Mouse (Mus musculus) stomach, embryonic 15.5 days (tissue): ENCODE data around the gene Rps6kb1. TPM values are rescaled to one million over a fixed set of nuclear protein-coding genes. Genes with fewer than 3 reads are reported as not detected.
"Not testable (repeated sequence)": the region's sequence is repeated elsewhere in the genome, so short reads cannot be mapped to it uniquely, and the experiment has no call there.

Source experiments
- ATAC-seq: fragments of 200-750 bp; cut with Nextera tagmentation; 2 replicates; pipeline ENCODE4 v1.8.0; 2017; ENCODE audit warnings: low read depth, moderate number of reproducible peaks, moderate TSS enrichment; ENCODE audit not compliant: insufficient read depth, low FRiP score
- H3K27ac ChIP-seq: fragments of 300-500 bp; sonication (generic); 2 replicates; pipeline ENCODE4 v1.5.1; 2015; ENCODE audit warnings: mild to moderate bottlenecking, inconsistent platforms
- H3K27me3 ChIP-seq: fragments of 300-500 bp; sonication (generic); replicated peaks from 2 replicates; pipeline ENCODE4 v1.6.1; 2015; ENCODE audit warnings: inconsistent platforms
- H3K36me3 ChIP-seq: fragments of 300-500 bp; sonication (generic); 2 replicates; pipeline ENCODE4 v1.6.1; 2015; ENCODE audit warnings: inconsistent platforms
- H3K4me1 ChIP-seq: fragments of 300-500 bp; sonication (generic); 2 replicates; pipeline ENCODE4 v1.6.1; 2015; ENCODE audit warnings: inconsistent platforms
- H3K4me2 ChIP-seq: fragments of 300-500 bp; sonication (generic); 2 replicates; pipeline ENCODE4 v1.6.1; 2015; ENCODE audit warnings: mild to moderate bottlenecking, inconsistent platforms
- H3K4me3 ChIP-seq: fragments of 300-500 bp; sonication (generic); replicated peaks from 2 replicates; pipeline ENCODE4 v1.5.1; 2015; ENCODE audit warnings: inconsistent platforms
- H3K9ac ChIP-seq: fragments of 300-500 bp; sonication (generic); 2 replicates; pipeline ENCODE4 v1.6.1; 2015; ENCODE audit warnings: inconsistent platforms
- H3K9me3 ChIP-seq: fragments of 300-500 bp; sonication (generic); 2 replicates; pipeline ENCODE4 v1.6.1; 2016; ENCODE audit warnings: inconsistent platforms
- WGBS: fragments of 180-500 bp; shearing (Covaris S2); methylation state at CpG from one replicate; pipeline ENCODE4 v1.1.7; 2015; 5-methylcytosine and 5-hydroxymethylcytosine counted together
- polyA plus RNA-seq: library from polyadenylated mRNA; unstranded; fragments of >200 nt; fragmentation: Nextera tagmentation; extraction: Ambion mirVana; gene quantifications from 2 replicates; pipeline ENCODE4 v1.2.1, GENCODE M21; 2015

The Rps6kb1 gene
- polyA plus RNA-seq, 1 experiment from 2014 or later, result 53.7 TPM

DNA sequence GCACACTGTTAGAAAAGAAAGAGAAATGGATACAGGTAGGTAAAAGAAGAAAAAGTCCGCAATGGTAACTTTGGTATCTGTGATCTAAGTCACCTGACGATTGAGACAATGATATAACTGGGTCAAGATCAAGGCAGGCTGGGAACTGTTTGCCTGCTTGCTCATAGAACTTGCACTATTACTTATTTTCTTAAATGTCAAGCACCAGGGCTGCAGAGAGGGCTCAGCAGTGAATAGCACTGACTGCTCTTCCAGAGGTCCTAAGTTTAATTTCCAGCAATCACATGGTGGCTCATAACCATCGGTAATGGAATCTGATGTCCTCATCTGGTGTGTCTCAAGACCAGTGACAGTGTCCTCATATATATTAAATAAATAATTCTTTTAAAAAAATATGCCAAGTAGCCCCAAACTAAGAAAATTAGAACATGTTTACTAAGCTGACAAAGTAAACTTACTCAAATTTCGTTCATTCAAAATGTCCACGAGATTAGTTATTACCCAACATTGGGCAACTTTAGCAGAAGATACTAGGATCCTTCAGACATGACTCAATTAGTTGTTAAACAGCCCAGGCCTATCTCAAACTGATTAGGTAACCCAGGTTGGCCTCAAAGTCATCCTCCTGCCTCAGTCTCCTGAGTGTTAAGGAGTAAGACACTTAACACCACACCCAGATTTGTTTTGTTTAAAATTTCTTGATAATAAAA lies 10.2 kb downstream of the Rps6kb1 start:
- WGBS, result 84% methylated on average over 5 of the region's 5 CpGs
- Histone ChIP-seq H3K9ac (no peak overlapping the region), H3K27ac (no peak overlapping the region)

DNA sequence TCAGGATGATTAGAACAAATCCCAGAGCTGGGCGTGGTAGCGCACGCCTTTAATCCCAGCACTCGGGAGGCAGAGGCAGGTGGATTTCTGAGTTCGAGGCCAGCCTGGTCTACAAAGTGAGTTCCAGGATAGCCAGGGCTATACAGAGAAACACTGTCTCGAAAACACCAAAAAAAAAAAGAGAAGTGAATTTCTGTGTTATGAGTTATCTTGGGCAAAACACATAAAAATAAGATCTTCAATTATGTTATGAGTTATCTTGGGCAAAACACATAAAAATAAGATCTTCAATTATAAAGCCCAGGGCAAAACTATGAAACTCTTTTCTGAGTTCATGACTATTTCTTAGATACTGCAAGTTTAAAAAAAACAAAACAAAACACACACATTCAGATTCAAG lies 11.3 kb downstream of the Rps6kb1 start:
- WGBS, result 91% methylated on average over 6 of the region's 6 CpGs
- H3K36me3 ChIP-seq, result peaks cover 11% of the 10 kb centered on the region; the same call in 1 of the 2 replicates
- not testable (repeated sequence) for ATAC-seq

More for the DNA sequence above, 10.2 kb downstream of the Rps6kb1 start:
- Histone ChIP-seq H3K36me3 (peaks cover 11% of the 10 kb centered on the region; the same call in 1 of the 2 replicates), H3K4me2 (no peak overlapping the region), H3K9me3 (no peaks in the 10 kb centered on the region), H3K4me3 (no peak overlapping the region), H3K27me3 (no peaks in the 10 kb centered on the region), H3K4me1 (no peaks in the 10 kb centered on the region)
- no peak for ATAC-seq

DNA sequence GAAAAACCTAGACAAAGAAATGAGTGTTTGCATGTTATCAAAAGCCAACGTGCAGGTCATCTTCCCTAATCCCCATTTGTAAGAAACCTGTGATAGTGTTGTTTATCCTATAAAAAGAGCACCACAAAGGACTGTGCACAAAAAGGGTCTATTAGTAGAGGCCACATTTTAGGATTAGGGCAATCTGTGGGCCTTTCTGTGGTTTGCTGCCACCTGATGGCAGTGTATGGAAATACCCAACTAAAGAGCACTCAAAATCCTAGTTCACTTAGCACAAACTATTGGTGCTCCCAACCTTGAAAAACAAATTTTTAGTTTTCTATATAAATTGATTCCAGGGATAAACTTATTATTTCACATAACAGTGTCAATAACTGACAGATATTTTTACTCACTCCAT lies 11.8 kb downstream of the Rps6kb1 start:
- no peaks in the 10 kb centered on the region for H3K27me3 ChIP-seq
- no peaks in the 10 kb centered on the region for H3K4me1 ChIP-seq
- H3K4me2 ChIP-seq, result no peak overlapping the region
- H3K9me3 ChIP-seq, result no peaks in the 10 kb centered on the region
- H3K27ac ChIP-seq, result no peak overlapping the region
- peaks cover 11% of the 10 kb centered on the region; the same call in 1 of the 2 replicates for H3K36me3 ChIP-seq
- H3K4me3 ChIP-seq, result no peak overlapping the region
- H3K9ac ChIP-seq, result no peak overlapping the region
- WGBS, result 58% methylated on average over 1 of the region's 1 CpGs
- no peak for ATAC-seq

More for the DNA sequence above, 11.3 kb downstream of the Rps6kb1 start:
- H3K4me3 ChIP-seq, H3K4me1 ChIP-seq, H3K27me3 ChIP-seq, H3K4me2 ChIP-seq, H3K27ac ChIP-seq, H3K9ac ChIP-seq, H3K9me3 ChIP-seq: not testable (repeated sequence)

DNA sequence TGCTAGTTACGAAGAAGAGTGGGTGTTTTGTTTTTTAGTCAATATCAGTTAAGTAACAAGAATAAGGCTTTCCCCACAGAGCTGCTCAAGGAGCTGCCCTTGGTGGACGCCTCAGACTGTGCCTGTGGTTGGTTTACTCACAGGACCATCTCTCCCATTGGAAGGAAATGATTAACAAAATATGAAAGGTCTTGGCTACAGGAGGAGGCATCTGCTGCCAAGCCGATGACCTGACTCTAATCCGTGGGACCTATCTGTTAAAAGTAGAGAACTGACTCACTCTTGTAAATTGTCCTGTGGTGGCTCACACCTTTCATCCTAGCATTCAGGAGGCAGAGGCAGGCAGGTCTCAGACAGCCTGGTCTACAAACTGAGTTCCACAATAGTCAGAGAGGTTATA lies 17.1 kb downstream of the Rps6kb1 start:
- Histone ChIP-seq H3K4me1 (no peaks in the 10 kb centered on the region), H3K4me3 (no peak overlapping the region), H3K27ac (no peak overlapping the region), H3K4me2 (no peak overlapping the region), H3K9ac (no peak overlapping the region), H3K9me3 (no peaks in the 10 kb centered on the region), H3K36me3 (peaks cover 23% of the 10 kb centered on the region), H3K27me3 (no peaks in the 10 kb centered on the region)
- WGBS, result 87% methylated on average over 4 of the region's 4 CpGs
- ATAC-seq, result no peak

DNA sequence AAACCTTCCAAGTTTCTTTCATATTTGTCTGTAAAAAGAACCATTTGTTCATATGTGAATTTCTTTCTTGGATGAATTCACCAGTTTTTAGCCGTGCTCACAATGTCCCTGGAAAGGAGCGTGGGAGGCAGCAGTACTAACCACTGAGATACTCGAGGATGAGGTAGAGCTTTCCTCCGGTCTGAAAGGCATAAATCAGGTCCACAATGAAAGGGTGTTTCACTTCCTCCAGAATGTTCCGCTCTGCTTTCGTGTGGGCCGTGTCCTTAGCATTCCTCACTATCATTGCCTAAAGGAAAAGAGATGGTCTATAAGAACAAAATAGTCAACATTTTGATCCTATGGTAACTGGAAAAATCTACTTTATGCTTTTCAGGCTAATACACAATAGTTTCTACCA lies 24.9 kb downstream of the Rps6kb1 start:
- 87% methylated on average over 7 of the region's 7 CpGs for WGBS
- H3K36me3 ChIP-seq, result peaks cover 41% of the 10 kb centered on the region

DNA sequence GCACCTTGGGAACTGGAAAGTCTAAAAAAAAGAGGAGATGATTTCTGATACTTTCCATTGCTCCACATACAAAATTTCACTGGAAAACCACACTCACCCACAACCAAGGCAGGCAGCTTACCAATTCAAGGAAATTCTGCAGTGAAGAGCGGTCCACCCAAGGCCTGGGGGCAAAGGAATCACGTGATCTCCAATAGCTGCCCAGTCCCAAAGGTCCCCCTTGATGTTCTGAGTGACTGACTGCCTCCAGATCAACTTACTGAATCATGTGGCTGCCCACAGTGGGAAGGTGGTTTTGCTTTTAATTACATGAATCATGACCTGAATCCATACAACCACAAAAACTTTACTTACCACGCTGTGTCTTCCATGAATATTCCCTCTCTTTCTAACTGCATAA lies 27.4 kb downstream of the Rps6kb1 start:
- Histone ChIP-seq H3K36me3 (peaks cover 34% of the 10 kb centered on the region), H3K4me2 (no peak overlapping the region), H3K4me1 (no peaks in the 10 kb centered on the region), H3K9ac (no peak overlapping the region), H3K4me3 (no peak overlapping the region), H3K9me3 (no peaks in the 10 kb centered on the region), H3K27me3 (no peaks in the 10 kb centered on the region), H3K27ac (no peak overlapping the region)
- WGBS, result 96% methylated on average over 3 of the region's 3 CpGs
- ATAC-seq, result no peak

More for the DNA sequence above, 24.9 kb downstream of the Rps6kb1 start:
- Histone ChIP-seq H3K4me1 (no peaks in the 10 kb centered on the region), H3K9ac (no peak overlapping the region), H3K27me3 (no peaks in the 10 kb centered on the region), H3K9me3 (no peaks in the 10 kb centered on the region), H3K4me3 (no peak overlapping the region), H3K4me2 (no peak overlapping the region), H3K27ac (no peak overlapping the region)
- ATAC-seq, result no peak

DNA sequence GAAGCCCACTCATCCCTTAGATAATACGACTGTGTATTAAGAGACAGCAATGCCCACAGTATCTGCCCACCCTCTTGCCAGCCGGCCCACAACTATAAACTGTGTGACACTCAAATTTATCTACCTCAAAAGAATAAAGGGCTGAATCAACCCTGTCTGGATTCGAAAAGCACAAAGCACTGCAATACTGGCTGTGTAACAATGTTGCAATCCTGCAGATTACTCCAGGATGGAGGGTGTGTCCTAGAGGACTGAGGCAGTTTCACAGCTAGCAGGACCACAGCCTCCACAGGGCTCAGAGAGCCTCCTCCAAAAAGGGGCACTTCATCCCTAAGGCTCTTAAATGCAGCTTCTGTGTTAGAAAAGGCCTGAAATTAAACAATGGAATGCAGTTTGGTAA lies 28.0 kb downstream of the Rps6kb1 start:
- Histone ChIP-seq H3K4me1 (no peaks in the 10 kb centered on the region), H3K36me3 (peaks cover 35% of the 10 kb centered on the region), H3K4me2 (no peak overlapping the region), H3K9ac (no peak overlapping the region), H3K9me3 (no peaks in the 10 kb centered on the region), H3K4me3 (no peak overlapping the region), H3K27ac (no peak overlapping the region), H3K27me3 (no peaks in the 10 kb centered on the region)
- no peak for ATAC-seq
- 89% methylated on average over 3 of the region's 3 CpGs for WGBS

DNA sequence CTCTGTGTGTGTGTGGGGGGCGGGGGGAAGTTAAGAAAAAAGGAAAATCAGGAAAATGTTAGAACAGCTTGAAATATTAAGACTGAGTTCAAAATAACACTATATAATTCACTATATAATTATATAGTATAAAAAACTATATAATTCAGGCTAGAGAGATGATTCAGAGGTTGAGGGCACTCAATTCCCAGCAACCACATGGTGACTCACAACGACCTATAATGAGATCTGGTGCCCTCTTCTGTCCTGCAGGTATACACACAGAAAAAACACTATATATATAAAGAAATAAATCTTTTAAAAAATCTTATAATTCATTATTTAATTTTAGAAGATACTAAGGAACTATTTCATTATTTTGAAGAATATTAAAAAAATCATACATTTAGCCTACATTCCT lies 36.6 kb downstream of the Rps6kb1 start:
- H3K9me3 ChIP-seq, result no peaks in the 10 kb centered on the region
- H3K27me3 ChIP-seq, result no peaks in the 10 kb centered on the region
- no peak overlapping the region for H3K4me2 ChIP-seq
- ATAC-seq, result no peak
- peaks cover 44% of the 10 kb centered on the region for H3K36me3 ChIP-seq
- 93% methylated on average over 2 of the region's 2 CpGs for WGBS
- no peak overlapping the region for H3K27ac ChIP-seq
- H3K4me1 ChIP-seq, result no peaks in the 10 kb centered on the region
- no peak overlapping the region for H3K4me3 ChIP-seq
- no peak overlapping the region for H3K9ac ChIP-seq

DNA sequence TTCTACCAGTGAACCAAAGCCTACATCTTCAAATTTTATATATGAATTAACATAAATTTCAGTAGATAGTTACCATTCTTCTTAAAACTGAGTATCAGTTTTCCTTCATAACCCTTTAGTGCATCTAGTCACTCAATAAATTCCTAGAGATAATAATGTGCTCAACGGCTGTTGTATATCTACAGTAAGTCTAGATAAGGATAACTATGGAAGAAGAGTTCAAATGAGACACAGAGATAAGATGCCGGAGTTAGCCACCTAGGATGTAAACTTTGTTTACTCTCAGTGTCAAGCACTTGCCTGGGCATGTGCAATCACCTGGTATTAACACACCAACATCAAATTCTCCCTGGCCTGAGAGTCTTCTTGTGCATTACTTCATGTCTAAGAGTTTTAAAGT lies 37.3 kb downstream of the Rps6kb1 start:
- Histone ChIP-seq H3K4me2 (no peak overlapping the region), H3K27ac (no peak overlapping the region), H3K4me3 (no peak overlapping the region), H3K36me3 (peaks cover 46% of the 10 kb centered on the region), H3K4me1 (no peaks in the 10 kb centered on the region), H3K9ac (no peak overlapping the region), H3K27me3 (no peaks in the 10 kb centered on the region), H3K9me3 (no peaks in the 10 kb centered on the region)
- 56% methylated on average over 2 of the region's 2 CpGs for WGBS
- no peak for ATAC-seq

DNA sequence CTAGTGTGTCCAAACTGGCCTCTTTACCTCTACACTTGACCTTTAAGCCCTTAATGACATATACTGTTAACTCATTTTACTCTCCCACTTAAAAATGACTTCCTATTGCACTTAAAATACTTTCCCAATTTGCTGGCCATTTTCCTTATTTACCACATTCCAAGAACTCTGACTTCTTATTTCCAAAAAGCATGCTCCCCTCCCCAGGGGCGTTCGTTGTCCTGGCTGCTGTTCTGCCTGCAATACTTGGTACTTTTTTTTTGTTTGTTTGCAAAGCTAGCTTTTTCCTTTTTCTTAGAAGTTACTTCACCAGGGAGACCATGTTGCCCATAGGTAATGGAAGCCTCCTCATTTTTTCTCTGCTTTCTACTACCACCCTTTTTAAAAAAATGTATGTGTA lies 41.5 kb downstream of the Rps6kb1 start:
- H3K36me3 ChIP-seq, result peaks cover 30% of the 10 kb centered on the region
- H3K27ac ChIP-seq, result no peak overlapping the region
- H3K9ac ChIP-seq, result no peak overlapping the region
- no peak overlapping the region for H3K4me3 ChIP-seq
- H3K4me2 ChIP-seq, result no peak overlapping the region
- H3K4me1 ChIP-seq, result no peaks in the 10 kb centered on the region
- H3K9me3 ChIP-seq, result no peaks in the 10 kb centered on the region
- H3K27me3 ChIP-seq, result no peaks in the 10 kb centered on the region
- no peak for ATAC-seq
- 85% methylated on average over 2 of the region's 2 CpGs for WGBS

DNA sequence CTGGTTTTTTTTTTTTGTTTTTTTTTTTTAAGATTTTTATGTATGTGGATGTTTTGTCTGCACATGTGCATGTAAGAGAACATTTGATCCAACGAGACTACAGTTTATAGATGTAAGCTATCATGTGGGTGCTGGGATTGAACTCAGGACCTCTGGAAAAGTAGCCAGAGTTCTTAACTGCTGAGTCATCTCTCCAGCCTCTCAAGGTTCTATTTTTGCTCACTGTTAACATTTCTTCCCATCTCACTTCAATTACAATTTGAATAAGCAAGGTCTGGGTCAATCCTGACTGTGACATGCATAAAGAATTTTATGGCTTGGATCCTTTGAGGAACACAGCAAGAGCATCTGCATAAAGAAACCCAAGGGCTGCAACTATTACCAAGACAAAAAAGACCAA lies 43.8 kb downstream of the Rps6kb1 start:
- H3K27ac ChIP-seq, result no peak overlapping the region
- WGBS, result 61% methylated on average over 1 of the region's 1 CpGs
- no peaks in the 10 kb centered on the region for H3K27me3 ChIP-seq
- no peak overlapping the region for H3K9ac ChIP-seq
- ATAC-seq, result no peak
- H3K4me2 ChIP-seq, result no peak overlapping the region
- no peak overlapping the region for H3K4me3 ChIP-seq
- no peaks in the 10 kb centered on the region for H3K9me3 ChIP-seq
- H3K36me3 ChIP-seq, result peaks cover 29% of the 10 kb centered on the region
- no peaks in the 10 kb centered on the region for H3K4me1 ChIP-seq

DNA sequence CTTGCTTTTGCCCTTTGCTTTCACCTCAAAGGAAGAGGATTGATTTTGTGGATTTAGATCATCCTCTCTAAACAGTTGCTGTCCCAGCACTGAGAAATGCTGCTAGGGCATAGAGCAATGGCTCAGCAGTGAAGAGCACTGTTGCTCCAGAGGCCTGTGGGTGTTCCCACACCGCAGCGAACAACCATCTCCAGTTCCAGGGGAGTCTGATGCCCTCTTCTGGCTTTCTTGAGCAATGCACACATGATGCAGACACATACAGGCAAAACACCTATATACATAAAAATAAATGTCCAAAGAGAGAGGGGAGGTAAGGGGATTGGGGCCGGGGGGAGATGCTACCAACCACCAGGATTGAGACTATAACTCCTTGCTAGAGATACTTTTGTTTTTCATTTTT lies 46.7 kb downstream of the Rps6kb1 start:
- Histone ChIP-seq H3K27ac (no peak overlapping the region), H3K9ac (no peak overlapping the region), H3K27me3 (no peaks in the 10 kb centered on the region), H3K36me3 (peaks cover 19% of the 10 kb centered on the region; the same call in 1 of the 2 replicates), H3K4me2 (no peak overlapping the region), H3K4me1 (no peaks in the 10 kb centered on the region), H3K4me3 (no peak overlapping the region), H3K9me3 (no peaks in the 10 kb centered on the region)
- no peak for ATAC-seq
- 82% methylated on average over 3 of the region's 3 CpGs for WGBS

DNA sequence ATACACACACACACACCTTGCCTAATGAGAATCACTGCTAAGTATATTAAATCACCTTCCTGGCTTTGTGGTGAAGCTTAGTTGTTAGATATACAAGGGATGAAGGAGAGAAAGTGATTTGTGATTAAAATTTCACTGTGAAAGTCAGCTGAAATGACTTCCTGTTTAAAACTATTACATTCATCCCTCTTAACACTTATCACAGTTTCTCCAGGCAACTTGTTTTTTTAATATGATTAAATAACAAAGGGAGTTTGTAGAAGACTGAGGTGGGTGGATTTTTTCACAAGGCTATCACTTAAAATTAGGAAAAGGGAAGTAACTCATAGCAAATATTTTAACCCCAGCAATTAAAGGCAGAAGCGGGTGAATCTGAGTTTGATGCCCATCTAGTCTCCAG lies 47.2 kb downstream of the Rps6kb1 start:
- H3K36me3 ChIP-seq, result peaks cover 14% of the 10 kb centered on the region; the same call in 1 of the 2 replicates
- no peaks in the 10 kb centered on the region for H3K9me3 ChIP-seq
- no peak overlapping the region for H3K4me3 ChIP-seq
- H3K9ac ChIP-seq, result no peak overlapping the region
- H3K27ac ChIP-seq, result no peak overlapping the region
- no peak for ATAC-seq
- 79% methylated on average over 1 of the region's 1 CpGs for WGBS
- no peaks in the 10 kb centered on the region for H3K4me1 ChIP-seq
- H3K4me2 ChIP-seq, result no peak overlapping the region
- H3K27me3 ChIP-seq, result no peaks in the 10 kb centered on the region
